Mouse (Mus musculus): ENCODE measurements around the gene Gga2.

- TF ChIP-seq MAX (IDR thresholded peaks at IDR 0.05; ENCODE audit: low read length) (no peak), TCF12 (IDR thresholded peaks at IDR 0.05; ENCODE audit: low read depth, low read length) (no peak), CTCF (conservative IDR thresholded peaks at IDR 0.05 in 1 of 2, IDR thresholded peaks at IDR 0.05 in 1 of 2; ENCODE audit: low read depth in 2 of 2, low read length in 2 of 2) (no peak), SMC3 (IDR thresholded peaks at IDR 0.05; ENCODE audit: low read depth, low read length) (no peak), NELFE (IDR thresholded peaks at IDR 0.05; ENCODE audit: low read depth, low read length) (no peak), USF1 (IDR thresholded peaks at IDR 0.05; ENCODE audit: low read depth, low read length) (no peak), EP300 (IDR thresholded peaks at IDR 0.05; ENCODE audit: low read length) (no peak)
Observed at GRCm38 (mm10) chr7:122020273-122020666, 752 bp downstream of the Gga2 start.
